ENCODE assay signal across 25 mouse cellular contexts in genomic region chr10:58234985-58235384, GRCm38 (mm10). TPM values are rescaled to one million over a fixed set of nuclear protein-coding genes. Genes with fewer than 3 reads are reported as not detected.
DNase-seq lines count a peak whose midpoint lies in the region; TF ChIP-seq lines count a peak whose summit lies in the region.
"Not testable (repeated sequence)": the region's sequence is repeated elsewhere in the genome, so short reads cannot be mapped to it uniquely, and the experiment has no call there.
"Had no signal": no experiment of that assay in that cellular context is flagged by ENCODE, and none has a peak within 500 bp of the region (broad histone marks: within the 10 kb centered on the region; RNA-seq: fewer than 3 reads in every experiment).

No protein-coding gene starts in this region.

- H3K27ac ChIP-seq in kidney, adult 2 months (ENCODE audit: insufficient read depth, low read depth, low read length); left cerebral cortex, adult 2 months: not testable (repeated sequence)

- peak; percentile 22 for DNase-seq in cerebellum, adult 9-11 months
- DNase-seq in heart, adult 11 months: peak; percentile 97
- peak; percentile 32 for DNase-seq in kidney, adult 2 months
- peak; percentile 18 to 43 for DNase-seq in left cerebral cortex, adult 2 months (ENCODE audit: extremely low spot score in 1 of 2, low spot score in 2 of 2)
- DNase-seq in lung, postnatal 4 days: peak; percentile 30 to 45
- peak; percentile 21 to 72 for DNase-seq in spleen, postnatal 4 days (ENCODE audit: low spot score in 2 of 2)

- not testable (repeated sequence) for H3K36me3 ChIP-seq in kidney, adult 2 months (ENCODE audit: control insufficient read depth, insufficient read depth, low read length)

- H3K4me3 ChIP-seq in kidney, adult 2 months (ENCODE audit: insufficient read depth, low read depth, low read length); left cerebral cortex, adult 2 months: not testable (repeated sequence)

- not testable (repeated sequence) for TF ChIP-seq CTCF in kidney, adult 2 months (conservative IDR thresholded peaks at IDR 0.05; ENCODE audit: insufficient read depth, insufficient read length, low read depth, low read length); left cerebral cortex, adult 2 months (IDR thresholded peaks at IDR 0.05)

- H3K4me1 ChIP-seq in kidney, adult 2 months (ENCODE audit: control insufficient read depth, insufficient read depth, low read length): not testable (repeated sequence)

- intact Hi-C loops in left cerebral cortex, adult 2 months (cut with DNase I): loop anchor here (5.0 kb wide), 1 partner anchor 798 kb away; no protein-coding TSS in a partner anchor

- not testable (repeated sequence) for H3K27me3 ChIP-seq in kidney, adult 2 months (replicated peaks; ENCODE audit: control insufficient read depth, insufficient read depth, low read length)

- not testable (repeated sequence) for TF ChIP-seq POLR2A in kidney, adult 2 months (IDR thresholded peaks at IDR 0.05; ENCODE audit: low read depth, low read length)

- WGBS in kidney, adult 2 months: 89% methylated on average over 4 of the region's 4 CpGs

RNA-seq across cellular contexts. Expression of gene Gm4981, which starts 1.5 kb away (rescaled TPM):
- polyA plus RNA-seq in kidney, adult 2 months (2012; rRNA removed): not detected in 2 replicates
- total RNA-seq in left cerebral cortex, adult 2 months (2021): not detected
- total RNA-seq: adrenal gland, adult 18-20 months; adrenal gland, adult 8-10 months; adrenal gland, postnatal 14 days; adrenal gland, postnatal 36 days; CH12.LX; common myeloid progenitor, adult 5-6 weeks; G1E had no signal
- polyA plus RNA-seq: activated CD4-positive, CD25-positive, alpha-beta regulatory T cell, adult 4 months; CD4-positive, CD25-positive, alpha-beta regulatory T cell, adult 4 months; cerebellum, adult 2 months; embryonic facial prominence, embryonic 11.5 days; embryonic facial prominence, embryonic 13.5 days; embryonic facial prominence, embryonic 15.5 days; erythroblast, embryonic 14.5 days; forebrain, embryonic 10.5 days; forebrain, embryonic 12.5 days; forebrain, embryonic 14.5 days; forebrain, embryonic 16.5 days; G1E; Patski had no signal

RNA-seq across cellular contexts. Expression of gene Duxf3, which starts 2.5 kb away (rescaled TPM):
- polyA plus RNA-seq in kidney, adult 2 months (2012; rRNA removed): not detected in 2 replicates
- not detected for total RNA-seq in left cerebral cortex, adult 2 months (2021)
- total RNA-seq: adrenal gland, adult 18-20 months; adrenal gland, adult 8-10 months; adrenal gland, postnatal 14 days; adrenal gland, postnatal 36 days; common myeloid progenitor, adult 5-6 weeks had no signal
- polyA plus RNA-seq: cerebellum, adult 2 months; embryonic facial prominence, embryonic 11.5 days; embryonic facial prominence, embryonic 13.5 days; embryonic facial prominence, embryonic 15.5 days; erythroblast, embryonic 14.5 days; forebrain, embryonic 10.5 days; forebrain, embryonic 12.5 days; forebrain, embryonic 14.5 days; forebrain, embryonic 16.5 days; G1E; Patski had no signal

RNA-seq across cellular contexts. Expression of gene AW822073, which starts 10.3 kb away (rescaled TPM):
- not detected in 2 replicates for polyA plus RNA-seq in kidney, adult 2 months (2012; rRNA removed)
- total RNA-seq in left cerebral cortex, adult 2 months (2021): not detected
- total RNA-seq: adrenal gland, adult 18-20 months; adrenal gland, adult 8-10 months; adrenal gland, postnatal 14 days; adrenal gland, postnatal 36 days; CH12.LX; common myeloid progenitor, adult 5-6 weeks had no signal
- polyA plus RNA-seq: activated CD4-positive, CD25-positive, alpha-beta regulatory T cell, adult 4 months; CD4-positive, CD25-positive, alpha-beta regulatory T cell, adult 4 months; cerebellum, adult 2 months; embryonic facial prominence, embryonic 11.5 days; embryonic facial prominence, embryonic 13.5 days; embryonic facial prominence, embryonic 15.5 days; erythroblast, embryonic 14.5 days; forebrain, embryonic 10.5 days; forebrain, embryonic 12.5 days; forebrain, embryonic 14.5 days; forebrain, embryonic 16.5 days; G1E; Patski had no signal

RNA-seq across cellular contexts. Expression of gene Gcc2, which starts 20.3 kb away (rescaled TPM):
- 11.3 and 13.0 TPM in 2 replicates for polyA plus RNA-seq in kidney, adult 2 months (2012; rRNA removed)
- total RNA-seq in left cerebral cortex, adult 2 months (2021): 100 to 1,000 TPM in 1 of 2 experiments, 10 to 100 TPM in 1; 86.5 to 104 TPM

Comparison
In these comparisons a context has a peak if more than half of its experiments do, and no peak if none do; other contexts are left out.
1. DNase-seq: peak in every context shown above with its lines; median percentile 97 in heart, adult 11 months; 46 in spleen, postnatal 4 days; 38 in lung, postnatal 4 days; 32 in kidney, adult 2 months; 30 in left cerebral cortex, adult 2 months; 22 in cerebellum, adult 9-11 months.